Mouse (Mus musculus): ENCODE measurements at regions not wholly inside any gene's neighbourhood (a gene's known extent, or its start where the extent isn't known, plus 50 kb on each side); places are given as distances from the start of the nearest gene placed in this dataset.

DNA sequence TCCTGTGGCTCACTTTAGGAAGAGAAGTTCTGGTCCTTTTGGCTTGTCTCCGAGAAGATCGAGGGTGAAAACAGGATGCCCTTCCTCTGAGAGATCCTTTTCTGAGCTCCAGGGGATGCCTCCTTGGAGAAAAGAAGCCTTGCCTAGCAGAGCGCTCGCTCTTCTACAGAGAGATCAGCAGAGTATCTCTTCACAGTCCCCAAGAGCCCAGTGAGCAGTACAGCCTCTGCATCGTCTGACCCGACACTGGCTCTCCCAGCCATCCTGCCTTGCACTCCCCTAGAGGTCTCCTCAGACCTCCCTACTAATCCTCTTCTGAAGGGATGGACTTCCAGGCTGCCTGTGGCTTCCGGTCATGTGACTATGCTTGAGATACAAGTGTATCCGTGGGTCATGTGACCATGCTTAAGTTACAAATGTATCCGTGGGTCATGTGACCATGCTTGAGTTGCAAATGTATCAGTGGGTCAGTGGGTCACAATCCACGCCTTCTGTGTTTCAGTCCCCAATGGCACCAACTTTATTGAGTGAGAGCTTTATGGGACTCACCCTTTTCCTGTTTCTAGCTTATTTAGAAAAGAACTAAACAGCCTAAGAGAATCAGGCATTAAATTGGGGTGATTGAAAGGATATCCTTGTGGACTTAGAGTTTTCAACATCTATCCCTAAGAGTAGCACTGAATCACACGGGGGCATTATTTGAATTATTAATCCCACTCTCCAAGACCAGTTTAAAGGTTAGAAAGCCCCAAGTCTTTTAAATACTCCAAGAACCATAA, 59.8 kb upstream of the Cpm start:
- TF ChIP-seq CTCF (IDR thresholded peaks at IDR 0.05) (no peak), EP300 (IDR thresholded peaks at IDR 0.05) (no peak)

Measured in lung, postnatal 0 days (tissue).